Mouse (Mus musculus): ENCODE measurements around the gene Ier3. TPM values are rescaled to one million over a fixed set of nuclear protein-coding genes. Genes with fewer than 3 reads are reported as not detected.
"Not testable (repeated sequence)": the region's sequence is repeated elsewhere in the genome, so short reads cannot be mapped to it uniquely, and the experiment has no call there.

Ier3 gene
- total RNA-seq, 2 experiments from 2014 or later, result 5.4 to 5.7 TPM

- DNase-seq (ENCODE audit: low spot score in 2 of 2), result peak in 1 of 2 experiments; percentile 36
- intact Hi-C loops (cut with DNase I), result no loop called here
Observed at GRCm38 (mm10) chr17:35833239-35833751, 11.8 kb downstream of the Ier3 start.

- intact Hi-C loops (cut with DNase I), result no loop called here
- DNase-seq (ENCODE audit: low spot score in 2 of 2), result no peak
Observed at GRCm38 (mm10) chr17:35833894-35834293, 12.4 kb downstream of the Ier3 start.

- DNase-seq (ENCODE audit: low spot score in 2 of 2), result peak; percentile 51 to 58
- intact Hi-C loops (cut with DNase I), result no loop called here
Observed at GRCm38 (mm10) chr17:35834696-35835422, 13.4 kb downstream of the Ier3 start.

- DNase-seq (ENCODE audit: low spot score in 2 of 2), result no peak
Observed at GRCm38 (mm10) chr17:35835424-35836140, 14.1 kb downstream of the Ier3 start.

GRCm38 (mm10) chr17:35836178-35836965, 14.9 kb downstream of the Ier3 start:
- peak; percentile 95 for DNase-seq (ENCODE audit: low spot score in 2 of 2)
- intact Hi-C loops (cut with DNase I), result loop anchor here (2.0 kb wide), 2 partner anchors 30 to 80 kb away; partner anchors contain the start of genes Mrps18b and Ppp1r10

More at GRCm38 (mm10) chr17:35835424-35836140, 14.1 kb downstream of the Ier3 start:
- intact Hi-C loops (cut with DNase I), result loop anchor here (2.0 kb wide), 2 partner anchors 31 to 81 kb away; partner anchors contain the start of genes Mrps18b and Ppp1r10

GRCm38 (mm10) chr17:35836991-35837422, 15.5 kb downstream of the Ier3 start:
- intact Hi-C loops (cut with DNase I), result loop anchor here (2.0 kb wide), 2 partner anchors 30 to 80 kb away; partner anchors contain the start of genes Mrps18b and Ppp1r10
- peak; percentile 81 to 87 for DNase-seq (ENCODE audit: low spot score in 2 of 2)

GRCm38 (mm10) chr17:35837487-35837886, 16.0 kb downstream of the Ier3 start:
- intact Hi-C loops (cut with DNase I), result loop anchor here (2.0 kb wide), 2 partner anchors 29 to 79 kb away; partner anchors contain the start of genes Mrps18b and Ppp1r10
- peak in 1 of 2 experiments; percentile 56 for DNase-seq (ENCODE audit: low spot score in 2 of 2)

GRCm38 (mm10) chr17:35838122-35838544, 16.6 kb downstream of the Ier3 start, which contains the start of gene Tubb5:
TSS of gene Tubb5 (minus strand) at chr17:35838306.
- DNase-seq (ENCODE audit: low spot score in 2 of 2), result peak; percentile 97 to 98
- intact Hi-C loops (cut with DNase I), result no loop called here

- intact Hi-C loops (cut with DNase I), result no loop called here
- DNase-seq (ENCODE audit: low spot score in 2 of 2), result no peak
Observed at GRCm38 (mm10) chr17:35838570-35838969, 17.1 kb downstream of the Ier3 start.

- DNase-seq (ENCODE audit: low spot score in 2 of 2); intact Hi-C loops (cut with DNase I): not testable (repeated sequence)
Observed at GRCm38 (mm10) chr17:35839002-35839401, 17.5 kb downstream of the Ier3 start.

- no peak for DNase-seq (ENCODE audit: low spot score in 2 of 2)
- intact Hi-C loops (cut with DNase I), result no loop called here
Observed at GRCm38 (mm10) chr17:35840561-35840960, 19.1 kb downstream of the Ier3 start.

- DNase-seq (ENCODE audit: low spot score in 2 of 2), result peak; percentile 99 to 100
- intact Hi-C loops (cut with DNase I), result no loop called here
Observed at GRCm38 (mm10) chr17:35841076-35841950, 19.8 kb downstream of the Ier3 start, which contains the start of gene Mdc1. TSS of gene Mdc1 (plus strand) at chr17:35841515.

GRCm38 (mm10) chr17:35842006-35842405, 20.5 kb downstream of the Ier3 start:
- no peak for DNase-seq (ENCODE audit: low spot score in 2 of 2)
- intact Hi-C loops (cut with DNase I), result no loop called here

GRCm38 (mm10) chr17:35843514-35843913, 22.0 kb downstream of the Ier3 start:
- intact Hi-C loops (cut with DNase I), result no loop called here

GRCm38 (mm10) chr17:35848112-35848511, 26.6 kb downstream of the Ier3 start:
- intact Hi-C loops (cut with DNase I), result no loop called here
- DNase-seq (ENCODE audit: low spot score in 2 of 2), result no peak

More at GRCm38 (mm10) chr17:35843514-35843913, 22.0 kb downstream of the Ier3 start:
- DNase-seq (ENCODE audit: low spot score in 2 of 2), result no peak

GRCm38 (mm10) chr17:35850974-35851373, 29.5 kb downstream of the Ier3 start:
- DNase-seq (ENCODE audit: low spot score in 2 of 2), result no peak
- intact Hi-C loops (cut with DNase I), result no loop called here

- DNase-seq (ENCODE audit: low spot score in 2 of 2), result no peak
- intact Hi-C loops (cut with DNase I), result no loop called here
Observed at GRCm38 (mm10) chr17:35859371-35859770, 37.9 kb downstream of the Ier3 start.

- intact Hi-C loops (cut with DNase I), result no loop called here
- no peak for DNase-seq (ENCODE audit: low spot score in 2 of 2)
Observed at GRCm38 (mm10) chr17:35859835-35860234, 38.4 kb downstream of the Ier3 start.
